21 mouse cellular contexts compared by ENCODE assay signal in the genomic region with DNA sequence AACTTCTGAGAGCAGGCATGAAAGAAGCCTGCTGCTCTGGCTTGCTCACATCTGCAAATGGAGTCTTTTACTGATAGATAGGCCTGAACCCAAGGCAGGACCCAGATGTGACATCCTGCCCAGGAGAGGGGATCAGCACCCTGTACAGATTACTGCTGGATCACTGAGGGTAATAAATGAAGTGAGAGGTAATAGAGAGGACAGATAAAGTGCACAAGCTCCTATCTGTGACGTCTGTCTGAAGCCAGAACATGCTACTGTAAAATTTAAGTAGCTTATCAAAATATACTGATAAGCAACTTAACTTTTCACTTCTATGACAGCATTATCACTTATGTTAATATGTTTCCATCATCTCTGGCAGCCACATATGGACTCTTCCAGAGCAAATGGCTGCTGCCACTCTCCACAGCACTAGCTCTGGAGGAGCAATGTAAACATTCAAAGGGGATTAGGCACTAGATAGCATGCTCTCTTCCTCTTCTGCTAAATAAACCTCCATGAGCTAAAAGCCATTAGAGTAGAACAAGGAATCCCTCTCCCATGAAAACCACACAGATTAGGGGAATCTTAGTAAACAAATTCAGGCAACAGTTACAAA.
DNase-seq lines count a peak whose midpoint lies in the region; ATAC-seq lines count a peak whose summit lies in the region.
"Had no signal": no experiment of that assay in that cellular context is flagged by ENCODE, and none has a peak within 500 bp of the region (broad histone marks: within the 10 kb centered on the region; RNA-seq: fewer than 3 reads in every experiment).

No protein-coding gene starts in this region.

- no peak overlapping the region for H3K4me3 ChIP-seq in heart, embryonic 15.5 days
- no peak overlapping the region for H3K4me3 ChIP-seq in midbrain, embryonic 11.5 days (ENCODE audit: low read depth, low read length)
- no peak overlapping the region for H3K4me3 ChIP-seq in midbrain, embryonic 14.5 days (replicated peaks; ENCODE audit: low read depth, low read length)
- H3K4me3 ChIP-seq in liver, embryonic 16.5 days (ENCODE audit: low read depth, low read length): no peak overlapping the region
- H3K4me3 ChIP-seq: embryonic facial prominence, embryonic 15.5 days; kidney, embryonic 15.5 days; limb, embryonic 12.5 days; megakaryocyte, embryonic 14.5 days; stomach, embryonic 15.5 days had no signal

- H3K9ac ChIP-seq in heart, embryonic 15.5 days: no peak overlapping the region
- peak overlapping the region; percentile 4; the same call in 1 of the 2 replicates for H3K9ac ChIP-seq in midbrain, embryonic 11.5 days (ENCODE audit: low read length)
- H3K9ac ChIP-seq in midbrain, embryonic 14.5 days (replicated peaks; ENCODE audit: low read length): no peak overlapping the region
- no peak overlapping the region for H3K9ac ChIP-seq in liver, embryonic 16.5 days (ENCODE audit: low read depth, low read length)
- H3K9ac ChIP-seq: embryonic facial prominence, embryonic 15.5 days; forebrain, postnatal 0 days; hindbrain, embryonic 14.5 days; kidney, embryonic 15.5 days; stomach, embryonic 15.5 days had no signal

- ATAC-seq in heart, embryonic 15.5 days (replicated peaks; ENCODE audit: insufficient number of reproducible peaks, insufficient read depth, low FRiP score, low read depth): 0 out of 2 replicates have a peak, but pooled peaks have one; percentile 39
- no peak for ATAC-seq in midbrain, embryonic 11.5 days (ENCODE audit: low FRiP score)
- no peak for ATAC-seq in midbrain, embryonic 14.5 days (ENCODE audit: low FRiP score, low TSS enrichment)
- 0 out of 2 replicates have a peak, but pooled peaks have one; percentile 13 for ATAC-seq in liver, embryonic 16.5 days (ENCODE audit: low read depth)
- ATAC-seq: activated CD4-positive, CD25-positive, alpha-beta regulatory T cell, adult 4 months; forebrain, postnatal 0 days had no signal

- 21% methylated on average over 1 of the region's 1 CpGs for WGBS in heart, embryonic 15.5 days
- WGBS in midbrain, embryonic 11.5 days: 57% methylated on average over 1 of the region's 1 CpGs
- WGBS in midbrain, embryonic 14.5 days: 65% methylated on average over 1 of the region's 1 CpGs
- WGBS in liver, embryonic 16.5 days (ENCODE audit: insufficient replicate concordance): 24% methylated on average over 1 of the region's 1 CpGs

- H3K27me3 ChIP-seq in heart, embryonic 15.5 days: no peaks in the 10 kb centered on the region
- no peaks in the 10 kb centered on the region for H3K27me3 ChIP-seq in midbrain, embryonic 11.5 days (ENCODE audit: control insufficient read depth, insufficient read depth, low read length)
- no peaks in the 10 kb centered on the region for H3K27me3 ChIP-seq in midbrain, embryonic 14.5 days (ENCODE audit: control insufficient read depth, insufficient read depth, low read length)
- no peaks in the 10 kb centered on the region for H3K27me3 ChIP-seq in liver, embryonic 16.5 days (ENCODE audit: control insufficient read depth, insufficient read depth, low read depth, low read length)
- H3K27me3 ChIP-seq: embryonic facial prominence, embryonic 15.5 days; kidney, embryonic 15.5 days; limb, embryonic 12.5 days; megakaryocyte, embryonic 14.5 days; stomach, embryonic 15.5 days had no signal

- no peak for DNase-seq in heart, adult 18-20 months
- no peak for DNase-seq in midbrain, embryonic 11.5 days (ENCODE audit: low spot score, missing footprints)
- no peak for DNase-seq in midbrain, embryonic 14.5 days
- no peak for DNase-seq in frontal cortex, adult 2 months (ENCODE audit: extremely low spot score in 1 of 2, low spot score in 1 of 2)
- no peak for DNase-seq in frontal cortex, postnatal 25 days (ENCODE audit: low spot score in 2 of 2)
- DNase-seq: adrenal gland, postnatal 14 days; cerebellum, adult 8-10 months; cerebellum, postnatal 36 days; forebrain, postnatal 0 days; heart, postnatal 36 days; kidney, postnatal 36 days; lung, adult 18-20 months had no signal

- H3K4me1 ChIP-seq in heart, embryonic 15.5 days (replicated peaks): peaks cover 10% of the 10 kb centered on the region
- H3K4me1 ChIP-seq in midbrain, embryonic 11.5 days (ENCODE audit: control insufficient read depth, insufficient read depth, low read length): peaks cover 4% of the 10 kb centered on the region
- 0 out of 2 replicates have a peak, but pooled peaks cover 8% of the 10 kb centered on the region for H3K4me1 ChIP-seq in midbrain, embryonic 14.5 days (ENCODE audit: control insufficient read depth, insufficient read depth, low read length)
- peaks cover 10% of the 10 kb centered on the region for H3K4me1 ChIP-seq in liver, embryonic 16.5 days (ENCODE audit: control insufficient read depth, low read depth, low read length)
- H3K4me1 ChIP-seq: embryonic facial prominence, embryonic 15.5 days had no signal

- no peaks in the 10 kb centered on the region for H3K9me3 ChIP-seq in heart, embryonic 15.5 days (replicated peaks)
- H3K9me3 ChIP-seq in midbrain, embryonic 11.5 days (ENCODE audit: control insufficient read depth, low read length): no peaks in the 10 kb centered on the region
- no peaks in the 10 kb centered on the region for H3K9me3 ChIP-seq in midbrain, embryonic 14.5 days (ENCODE audit: control insufficient read depth, low read length)
- H3K9me3 ChIP-seq in liver, embryonic 16.5 days (replicated peaks; ENCODE audit: control insufficient read depth, low read length): no peaks in the 10 kb centered on the region
- H3K9me3 ChIP-seq: embryonic facial prominence, embryonic 15.5 days; kidney, embryonic 15.5 days; limb, embryonic 12.5 days; megakaryocyte, embryonic 14.5 days; stomach, embryonic 15.5 days had no signal

- H3K36me3 ChIP-seq in heart, embryonic 15.5 days: no peaks in the 10 kb centered on the region
- H3K36me3 ChIP-seq in midbrain, embryonic 11.5 days (ENCODE audit: control insufficient read depth, insufficient read depth, low read length): no peaks in the 10 kb centered on the region
- H3K36me3 ChIP-seq in midbrain, embryonic 14.5 days (ENCODE audit: control insufficient read depth, insufficient read depth, low read length): no peaks in the 10 kb centered on the region
- H3K36me3 ChIP-seq in liver, embryonic 16.5 days (ENCODE audit: control insufficient read depth, insufficient read depth): no peaks in the 10 kb centered on the region
- H3K36me3 ChIP-seq: embryonic facial prominence, embryonic 15.5 days; kidney, embryonic 15.5 days; limb, embryonic 12.5 days; stomach, embryonic 15.5 days had no signal

- H3K4me2 ChIP-seq in heart, embryonic 15.5 days: no peak overlapping the region
- H3K4me2 ChIP-seq in midbrain, embryonic 11.5 days: no peak overlapping the region
- H3K4me2 ChIP-seq in midbrain, embryonic 14.5 days (ENCODE audit: low read length): no peak overlapping the region
- no peak overlapping the region for H3K4me2 ChIP-seq in liver, embryonic 16.5 days (ENCODE audit: low read depth, low read length)
- H3K4me2 ChIP-seq: embryonic facial prominence, embryonic 15.5 days; hindbrain, embryonic 14.5 days; kidney, embryonic 15.5 days; limb, embryonic 12.5 days; stomach, embryonic 15.5 days had no signal

- H3K27ac ChIP-seq in heart, embryonic 15.5 days: no peak overlapping the region
- H3K27ac ChIP-seq in midbrain, embryonic 11.5 days (ENCODE audit: low read depth, low read length): no peak overlapping the region
- no peak overlapping the region for H3K27ac ChIP-seq in midbrain, embryonic 14.5 days (replicated peaks; ENCODE audit: low read depth, low read length)
- H3K27ac ChIP-seq in liver, embryonic 16.5 days (ENCODE audit: low read length): no peak overlapping the region
- H3K27ac ChIP-seq: embryonic facial prominence, embryonic 15.5 days; hindbrain, embryonic 14.5 days; kidney, embryonic 15.5 days; stomach, embryonic 15.5 days had no signal

Comparison
In these comparisons a context has a peak if more than half of its experiments do, and no peak if none do; other contexts are left out.
1. ATAC-seq: peak in heart, embryonic 15.5 days (single experiment) and liver, embryonic 16.5 days (single experiment); none in midbrain, embryonic 11.5 days (single experiment) and midbrain, embryonic 14.5 days (single experiment).